Mouse (Mus musculus) fat pad, adult 2 months (tissue): ENCODE measurements around the gene S100pbp.

Experiments
- DNase-seq: peaks from one replicate; pipeline ENCODE4 v3.0.0-alpha.2; 2011; ENCODE audit warnings: low read depth, low spot score; ENCODE audit errors: extremely low read depth

Gene S100pbp

GRCm38 (mm10) chr4:129130755-129131303 is 58.7 kb downstream of the S100pbp start:
- DNase-seq = no peak

- no peak for DNase-seq
These were observed 59.4 kb downstream of the S100pbp start for GRCm38 (mm10) chr4:129130149-129130548.

GRCm38 (mm10) chr4:129129387-129129786 is 60.1 kb downstream of the S100pbp start:
- no peak for DNase-seq

GRCm38 (mm10) chr4:129128582-129129338 is 60.8 kb downstream of the S100pbp start:
- no peak for DNase-seq

- peak; percentile 51 for DNase-seq
These were observed 63.6 kb downstream of the S100pbp start for GRCm38 (mm10) chr4:129125736-129126451.

- no peak for DNase-seq
These were observed 64.8 kb downstream of the S100pbp start for GRCm38 (mm10) chr4:129124652-129125146.

- DNase-seq = no peak
These were observed 66.8 kb downstream of the S100pbp start for GRCm38 (mm10) chr4:129122719-129123118.

- DNase-seq = no peak
These were observed 67.4 kb downstream of the S100pbp start for GRCm38 (mm10) chr4:129122107-129122506.

GRCm38 (mm10) chr4:129121569-129122086 is 67.9 kb downstream of the S100pbp start, which contains the start of gene Hpca:
Gene Hpca, minus strand, starts transcription at chr4:129122036.
- no peak for DNase-seq

- DNase-seq = no peak
These were observed 68.7 kb downstream of the S100pbp start for GRCm38 (mm10) chr4:129120520-129121445.

- DNase-seq = no peak
These were observed 69.8 kb downstream of the S100pbp start for GRCm38 (mm10) chr4:129119708-129120107.

GRCm38 (mm10) chr4:129117720-129118510 is 71.6 kb downstream of the S100pbp start:
- peak; percentile 58 for DNase-seq

- DNase-seq = no peak
These were observed 72.8 kb downstream of the S100pbp start for GRCm38 (mm10) chr4:129116703-129117102.

GRCm38 (mm10) chr4:129113083-129113988 is 76.2 kb downstream of the S100pbp start:
- DNase-seq = no peak

- DNase-seq = no peak
These were observed 77.3 kb downstream of the S100pbp start for GRCm38 (mm10) chr4:129112231-129112630.

GRCm38 (mm10) chr4:129111350-129111749 is 78.2 kb downstream of the S100pbp start:
- no peak for DNase-seq

- DNase-seq = no peak
These were observed 78.7 kb downstream of the S100pbp start for GRCm38 (mm10) chr4:129110804-129111203.

GRCm38 (mm10) chr4:129108624-129109023 is 80.9 kb downstream of the S100pbp start:
- no peak for DNase-seq
